Mouse (Mus musculus): ENCODE measurements around the gene Zbtb9. TPM values are rescaled to one million over a fixed set of nuclear protein-coding genes. Genes with fewer than 3 reads are reported as not detected.

Gene Zbtb9
- polyA plus RNA-seq, 1 experiment: 10.4 TPM

DNA sequence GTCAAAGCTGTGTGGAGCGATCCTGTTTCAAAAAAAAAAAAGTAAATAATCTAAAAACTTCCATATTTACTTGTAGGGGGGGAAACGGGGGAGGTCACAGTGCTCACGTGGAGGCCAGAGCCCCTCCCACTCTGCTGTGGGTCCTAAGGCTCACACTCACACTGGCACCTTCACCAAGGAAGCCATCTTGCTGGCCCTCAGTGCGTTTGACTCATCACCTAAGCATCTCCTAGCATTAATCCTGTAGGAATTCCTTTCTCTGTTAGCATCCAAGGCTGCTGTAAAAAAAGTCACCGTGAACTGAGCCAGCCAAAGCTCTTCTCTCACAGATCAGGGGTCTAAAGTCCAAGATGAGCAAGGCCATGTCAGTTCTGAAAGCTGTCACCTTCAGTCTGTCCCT lies 16.7 kb upstream of the Zbtb9 start:
- Histone ChIP-seq H3K4me3 (ENCODE audit: insufficient read depth, low read length) (no peak overlapping the region), H3K4me1 (ENCODE audit: control insufficient read depth, insufficient read depth, low read length) (peaks cover 12% of the 10 kb centered on the region), H3K27ac (ENCODE audit: insufficient read depth, low read depth, low read length) (no peak overlapping the region)
- no peak for TF ChIP-seq CTCF (IDR thresholded peaks at IDR 0.05; ENCODE audit: low read depth, low read length)
- TF ChIP-seq POLR2A (IDR thresholded peaks at IDR 0.05; ENCODE audit: borderline replicate concordance, low read depth, low read length): no peak

DNA sequence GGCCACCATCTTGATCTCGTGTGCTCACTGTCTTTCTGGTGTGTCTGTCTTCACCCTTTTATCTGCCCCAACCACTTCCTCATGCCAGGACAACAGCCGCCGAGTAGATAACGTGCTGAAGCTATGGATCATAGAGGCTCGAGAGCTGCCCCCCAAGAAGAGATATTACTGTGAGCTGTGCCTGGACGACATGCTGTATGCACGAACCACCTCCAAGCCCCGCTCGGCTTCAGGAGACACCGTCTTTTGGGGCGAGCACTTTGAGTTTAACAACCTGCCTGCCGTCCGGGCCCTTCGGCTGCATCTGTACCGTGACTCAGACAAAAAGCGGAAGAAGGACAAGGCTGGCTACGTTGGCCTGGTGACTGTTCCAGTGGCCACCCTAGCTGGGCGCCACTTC lies 16.1 kb upstream of the Zbtb9 start:
- Histone ChIP-seq H3K27ac (ENCODE audit: insufficient read depth, low read depth, low read length) (no peak overlapping the region), H3K4me1 (ENCODE audit: control insufficient read depth, insufficient read depth, low read length) (peaks cover 12% of the 10 kb centered on the region), H3K4me3 (ENCODE audit: insufficient read depth, low read length) (no peak overlapping the region)
- TF ChIP-seq POLR2A (IDR thresholded peaks at IDR 0.05; ENCODE audit: borderline replicate concordance, low read depth, low read length) (no peak), CTCF (IDR thresholded peaks at IDR 0.05; ENCODE audit: low read depth, low read length) (no peak)

DNA sequence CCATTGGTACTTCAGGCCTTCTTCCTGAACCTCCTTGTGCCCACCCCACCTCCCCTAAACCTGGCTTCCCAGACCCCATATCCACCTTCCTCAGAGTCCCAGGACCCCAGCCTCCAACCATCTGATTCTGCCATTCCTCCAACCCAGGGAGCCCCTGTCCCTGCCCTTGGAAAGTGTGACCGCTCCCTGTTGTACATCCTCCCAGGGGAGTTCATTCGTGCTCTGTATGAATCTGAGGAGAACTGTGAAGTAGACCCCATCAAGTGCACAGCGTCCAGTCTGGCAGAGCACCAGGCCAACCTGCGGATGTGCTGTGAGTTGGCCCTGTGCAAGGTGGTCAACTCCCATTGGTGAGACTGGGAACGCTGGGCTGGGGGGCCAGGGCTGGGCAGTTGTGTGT lies 15.1 kb upstream of the Zbtb9 start:
- Histone ChIP-seq H3K4me3 (ENCODE audit: insufficient read depth, low read length) (no peak overlapping the region), H3K27ac (ENCODE audit: insufficient read depth, low read depth, low read length) (no peak overlapping the region), H3K4me1 (ENCODE audit: control insufficient read depth, insufficient read depth, low read length) (peaks cover 12% of the 10 kb centered on the region)
- TF ChIP-seq POLR2A (IDR thresholded peaks at IDR 0.05; ENCODE audit: borderline replicate concordance, low read depth, low read length) (no peak), CTCF (IDR thresholded peaks at IDR 0.05; ENCODE audit: low read depth, low read length) (no peak)

DNA sequence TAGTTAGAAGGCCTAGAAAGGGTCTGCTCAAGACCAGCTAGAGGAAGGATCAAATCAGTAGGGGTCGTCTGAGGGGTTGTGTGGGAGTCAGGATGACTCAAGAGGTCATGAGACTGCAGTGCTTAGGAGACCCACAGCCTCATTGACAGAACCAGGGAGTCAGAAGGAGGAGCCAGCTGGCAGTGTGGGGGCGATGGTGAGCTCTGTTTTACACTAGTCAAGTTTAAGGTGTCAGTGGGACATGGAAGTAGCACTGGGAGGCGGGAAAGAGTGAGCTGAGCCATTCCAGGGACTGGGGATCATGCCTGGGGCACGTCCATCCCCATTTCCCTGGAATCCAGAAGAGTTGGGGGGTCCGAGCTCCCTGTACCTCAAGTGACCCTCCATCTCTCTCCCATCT lies 14.1 kb upstream of the Zbtb9 start:
- no peak overlapping the region for H3K27ac ChIP-seq (ENCODE audit: insufficient read depth, low read depth, low read length)
- peaks cover 12% of the 10 kb centered on the region for H3K4me1 ChIP-seq (ENCODE audit: control insufficient read depth, insufficient read depth, low read length)
- TF ChIP-seq CTCF (IDR thresholded peaks at IDR 0.05; ENCODE audit: low read depth, low read length) (no peak), POLR2A (IDR thresholded peaks at IDR 0.05; ENCODE audit: borderline replicate concordance, low read depth, low read length) (no peak)
- H3K4me3 ChIP-seq (ENCODE audit: insufficient read depth, low read length): no peak overlapping the region

DNA sequence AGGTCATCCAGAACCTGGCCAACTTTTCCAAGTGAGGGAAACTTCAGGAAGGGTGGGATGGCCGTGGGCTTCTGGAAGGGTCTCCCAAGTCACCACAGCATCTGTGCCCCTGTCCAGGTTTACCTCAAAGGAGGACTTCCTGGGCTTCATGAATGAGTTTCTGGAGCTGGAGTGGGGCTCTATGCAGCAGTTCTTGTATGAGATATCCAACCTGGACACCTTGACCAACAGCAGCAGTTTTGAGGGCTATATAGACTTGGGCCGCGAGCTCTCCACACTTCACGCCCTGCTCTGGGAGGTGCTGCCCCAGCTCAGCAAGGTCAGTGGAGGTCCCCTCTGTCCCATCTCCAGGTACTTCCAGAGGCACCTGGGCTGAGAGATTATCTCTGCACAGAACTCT lies 13.2 kb upstream of the Zbtb9 start:
- no peak for TF ChIP-seq CTCF (IDR thresholded peaks at IDR 0.05; ENCODE audit: low read depth, low read length)
- TF ChIP-seq POLR2A (IDR thresholded peaks at IDR 0.05; ENCODE audit: borderline replicate concordance, low read depth, low read length): no peak
- no peak overlapping the region for H3K27ac ChIP-seq (ENCODE audit: insufficient read depth, low read depth, low read length)
- no peak overlapping the region for H3K4me3 ChIP-seq (ENCODE audit: insufficient read depth, low read length)
- peaks cover 10% of the 10 kb centered on the region for H3K4me1 ChIP-seq (ENCODE audit: control insufficient read depth, insufficient read depth, low read length)

DNA sequence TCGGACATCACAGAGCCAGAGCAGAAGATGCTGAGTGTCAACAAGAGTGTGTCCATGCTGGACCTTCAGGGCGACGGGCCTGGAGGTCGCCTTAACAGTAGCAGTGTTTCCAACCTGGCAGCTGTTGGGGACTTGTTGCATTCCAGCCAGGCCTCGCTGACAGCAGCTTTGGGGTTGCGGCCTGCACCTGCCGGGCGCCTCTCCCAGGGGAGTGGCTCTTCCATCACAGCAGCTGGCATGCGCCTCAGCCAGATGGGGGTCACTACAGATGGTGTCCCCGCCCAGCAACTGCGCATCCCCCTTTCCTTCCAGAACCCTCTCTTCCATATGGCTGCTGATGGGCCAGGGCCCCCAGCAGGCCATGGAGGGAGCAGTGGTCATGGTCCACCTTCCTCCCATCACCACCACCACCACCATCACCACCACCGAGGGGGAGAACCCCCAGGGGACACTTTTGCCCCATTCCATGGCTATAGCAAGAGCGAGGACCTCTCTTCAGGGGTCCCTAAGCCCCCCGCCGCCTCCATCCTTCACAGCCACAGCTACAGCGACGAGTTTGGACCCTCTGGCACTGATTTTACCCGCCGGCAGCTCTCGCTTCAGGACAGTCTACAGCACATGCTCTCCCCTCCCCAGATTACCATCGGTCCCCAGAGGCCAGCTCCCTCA lies 11.3 kb upstream of the Zbtb9 start:
- H3K4me3 ChIP-seq (ENCODE audit: insufficient read depth, low read length): no peak overlapping the region
- TF ChIP-seq POLR2A (IDR thresholded peaks at IDR 0.05; ENCODE audit: borderline replicate concordance, low read depth, low read length) (no peak), CTCF (IDR thresholded peaks at IDR 0.05; ENCODE audit: low read depth, low read length) (no peak)
- H3K27ac ChIP-seq (ENCODE audit: insufficient read depth, low read depth, low read length): no peak overlapping the region
- no peaks in the 10 kb centered on the region for H3K4me1 ChIP-seq (ENCODE audit: control insufficient read depth, insufficient read depth, low read length)

DNA sequence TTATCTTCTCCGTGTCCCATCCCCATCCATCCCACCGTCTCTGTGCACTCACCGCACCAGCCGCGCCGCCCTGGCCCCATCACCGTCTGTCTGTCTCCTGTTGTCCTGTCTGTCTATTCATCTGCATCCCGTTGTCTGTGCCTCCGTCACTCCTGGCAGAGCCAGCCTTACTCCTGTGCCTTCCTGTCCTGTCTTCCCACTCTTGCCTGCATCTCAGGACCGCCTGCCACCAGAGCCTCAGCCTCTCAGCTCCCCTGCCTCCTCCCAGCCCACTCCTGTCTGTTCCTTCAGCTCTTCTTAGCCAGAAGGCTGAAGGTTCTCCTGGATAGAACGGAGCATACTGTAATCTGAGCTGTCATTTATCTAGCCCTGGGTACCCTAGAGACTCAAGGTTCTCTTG lies 6.0 kb upstream of the Zbtb9 start:
- H3K4me3 ChIP-seq (ENCODE audit: insufficient read depth, low read length): no peak overlapping the region
- no peaks in the 10 kb centered on the region for H3K4me1 ChIP-seq (ENCODE audit: control insufficient read depth, insufficient read depth, low read length)
- TF ChIP-seq CTCF (IDR thresholded peaks at IDR 0.05; ENCODE audit: low read depth, low read length): no peak
- TF ChIP-seq POLR2A (IDR thresholded peaks at IDR 0.05; ENCODE audit: borderline replicate concordance, low read depth, low read length): no peak
- H3K27ac ChIP-seq (ENCODE audit: insufficient read depth, low read depth, low read length): no peak overlapping the region

DNA sequence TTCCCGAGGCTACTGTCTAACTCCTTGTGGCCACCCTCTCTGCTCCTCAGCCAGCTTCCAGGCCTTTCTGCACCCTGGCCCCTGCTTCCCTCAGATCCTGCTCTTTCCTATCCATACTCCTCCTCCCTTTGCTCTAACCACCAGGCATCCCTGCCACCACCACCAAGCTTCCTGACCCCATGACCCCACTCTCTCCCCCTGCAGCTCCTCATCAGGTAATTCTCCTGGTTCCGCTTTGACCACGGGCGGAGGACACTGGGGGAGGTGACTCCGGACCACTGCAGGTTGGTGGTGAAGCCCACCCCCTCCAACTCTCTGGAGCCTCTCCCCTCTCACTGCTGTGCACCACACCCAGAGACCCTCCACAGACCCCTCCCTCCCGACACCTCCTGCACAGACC lies 5.5 kb upstream of the Zbtb9 start:
- Histone ChIP-seq H3K4me3 (ENCODE audit: insufficient read depth, low read length) (no peak overlapping the region), H3K27ac (ENCODE audit: insufficient read depth, low read depth, low read length) (no peak overlapping the region), H3K4me1 (ENCODE audit: control insufficient read depth, insufficient read depth, low read length) (no peaks in the 10 kb centered on the region)
- TF ChIP-seq CTCF (IDR thresholded peaks at IDR 0.05; ENCODE audit: low read depth, low read length) (no peak), POLR2A (IDR thresholded peaks at IDR 0.05; ENCODE audit: borderline replicate concordance, low read depth, low read length) (no peak)

DNA sequence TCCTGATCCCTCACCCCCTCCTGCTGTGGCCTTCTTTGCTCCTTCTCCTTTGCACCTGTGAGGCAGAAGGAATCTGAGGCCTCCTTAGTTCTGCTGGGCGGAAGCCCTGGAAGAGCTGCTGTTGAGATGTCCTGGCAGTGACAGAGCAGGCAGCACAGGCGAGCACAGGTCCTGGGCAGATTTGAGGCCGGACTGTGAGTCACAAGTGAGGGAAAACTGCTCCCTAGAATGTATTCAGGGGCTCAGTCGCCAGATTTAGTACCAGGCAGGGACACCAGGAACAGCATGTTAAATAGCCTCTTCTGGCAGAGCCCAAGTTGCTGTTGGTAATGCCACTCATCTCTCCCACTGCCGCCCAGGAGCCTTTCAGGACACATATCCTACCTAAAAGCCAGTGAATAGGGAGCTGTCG lies 4.8 kb upstream of the Zbtb9 start:
- no peak overlapping the region for H3K27ac ChIP-seq (ENCODE audit: insufficient read depth, low read depth, low read length)
- H3K4me1 ChIP-seq (ENCODE audit: control insufficient read depth, insufficient read depth, low read length): no peaks in the 10 kb centered on the region
- TF ChIP-seq POLR2A (IDR thresholded peaks at IDR 0.05; ENCODE audit: borderline replicate concordance, low read depth, low read length) (no peak), CTCF (IDR thresholded peaks at IDR 0.05; ENCODE audit: low read depth, low read length) (no peak)
- no peak overlapping the region for H3K4me3 ChIP-seq (ENCODE audit: insufficient read depth, low read length)

DNA sequence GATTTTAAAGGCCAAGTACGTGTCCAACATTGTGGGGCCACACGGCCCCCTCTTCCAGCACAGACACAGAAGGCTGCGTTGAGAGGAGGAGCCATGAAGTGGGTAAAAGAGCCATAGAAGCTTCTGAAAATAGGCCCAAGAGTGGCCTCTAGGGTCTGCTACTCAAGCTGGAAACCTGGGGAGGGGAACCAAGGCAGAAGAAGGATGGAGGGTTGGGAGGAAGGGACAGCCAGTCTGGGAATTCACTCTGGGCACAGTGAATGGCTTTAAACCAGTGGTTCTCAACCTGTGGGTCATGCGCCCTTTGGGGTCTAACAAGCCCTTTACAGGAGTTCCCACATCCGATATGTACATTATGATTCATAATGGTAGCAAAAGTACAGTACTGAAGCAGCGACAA lies 3.7 kb upstream of the Zbtb9 start:
- peaks cover 3% of the 10 kb centered on the region for H3K4me1 ChIP-seq (ENCODE audit: control insufficient read depth, insufficient read depth, low read length)
- no peak overlapping the region for H3K27ac ChIP-seq (ENCODE audit: insufficient read depth, low read depth, low read length)
- H3K4me3 ChIP-seq (ENCODE audit: insufficient read depth, low read length): no peak overlapping the region
- no peak for TF ChIP-seq CTCF (IDR thresholded peaks at IDR 0.05; ENCODE audit: low read depth, low read length)
- no peak for TF ChIP-seq POLR2A (IDR thresholded peaks at IDR 0.05; ENCODE audit: borderline replicate concordance, low read depth, low read length)

DNA sequence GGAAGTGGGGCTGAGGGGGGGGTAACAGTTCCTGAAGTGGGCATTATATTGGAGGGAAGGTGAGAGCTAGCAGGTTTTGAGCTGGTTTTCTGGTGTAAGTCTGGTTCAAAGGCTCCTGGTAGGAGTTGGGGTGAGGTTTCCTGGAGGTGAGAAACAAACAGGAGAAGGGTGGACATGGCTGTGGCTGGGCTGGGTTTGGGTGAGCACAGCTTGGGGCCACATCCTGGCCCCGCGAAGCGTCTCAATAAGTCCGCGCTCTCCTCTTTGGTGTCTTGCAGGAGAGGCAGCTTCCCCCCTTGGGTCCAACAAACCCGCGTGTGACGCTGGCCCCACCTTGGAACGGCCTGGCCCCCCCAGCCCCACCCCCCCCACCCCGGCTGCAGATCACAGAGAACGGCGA lies 2.7 kb upstream of the Zbtb9 start:
- Histone ChIP-seq H3K4me3 (ENCODE audit: insufficient read depth, low read length) (no peak overlapping the region), H3K4me1 (ENCODE audit: control insufficient read depth, insufficient read depth, low read length) (peaks cover 8% of the 10 kb centered on the region), H3K27ac (ENCODE audit: insufficient read depth, low read depth, low read length) (no peak overlapping the region)
- TF ChIP-seq CTCF (IDR thresholded peaks at IDR 0.05; ENCODE audit: low read depth, low read length) (no peak), POLR2A (IDR thresholded peaks at IDR 0.05; ENCODE audit: borderline replicate concordance, low read depth, low read length) (no peak)
